Mouse (Mus musculus) retina, postnatal 1 day (tissue): Measurements from ENCODE around the gene Olfr126.

Experiments
- DNase-seq: peaks from one replicate; pipeline ENCODE4 v3.0.0-alpha.2; 2012

Olfr126 gene

GRCm38 (mm10) chr17:37847183-37847582, at the start of gene Olfr126:
Gene Olfr126, plus strand, starts transcription at chr17:37847483.
- DNase-seq = no peak

- DNase-seq = no peak
Measured at GRCm38 (mm10) chr17:37799588-37799987, 47.7 kb upstream of the Olfr126 start, which contains the start of gene Olfr124. Gene Olfr124, plus strand, starts transcription at chr17:37799888.

DNA sequence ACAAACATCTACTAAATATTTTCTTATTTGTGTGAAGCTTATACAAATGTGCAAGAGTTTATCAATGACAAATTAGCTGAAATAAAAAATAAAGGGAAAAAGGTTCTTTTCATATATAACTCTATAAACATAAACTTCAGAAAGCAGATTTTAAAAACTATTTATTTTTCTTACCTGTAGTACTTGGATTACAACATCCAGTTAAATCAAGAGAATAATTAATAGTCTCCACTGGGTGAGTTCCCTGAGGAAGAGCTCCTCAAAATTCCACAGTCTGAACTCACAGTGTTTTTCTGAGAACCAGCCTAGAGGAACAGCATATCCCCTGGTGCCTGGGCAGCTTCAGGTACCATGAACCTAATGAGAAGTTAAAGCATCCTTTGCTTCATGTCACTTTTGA, 14.6 kb upstream of the Olfr126 start, which contains the start of gene Olfr125:
Gene Olfr125, plus strand, starts transcription at position 301 of the 400 bp plus-strand sequence.
- DNase-seq = no peak

GRCm38 (mm10) chr17:37863901-37864300, 16.6 kb downstream of the Olfr126 start:
- no peak for DNase-seq

- DNase-seq = no peak
Measured at GRCm38 (mm10) chr17:37869676-37870205, 22.5 kb downstream of the Olfr126 start.

GRCm38 (mm10) chr17:37873830-37874229, 26.5 kb downstream of the Olfr126 start:
- no peak for DNase-seq

DNA sequence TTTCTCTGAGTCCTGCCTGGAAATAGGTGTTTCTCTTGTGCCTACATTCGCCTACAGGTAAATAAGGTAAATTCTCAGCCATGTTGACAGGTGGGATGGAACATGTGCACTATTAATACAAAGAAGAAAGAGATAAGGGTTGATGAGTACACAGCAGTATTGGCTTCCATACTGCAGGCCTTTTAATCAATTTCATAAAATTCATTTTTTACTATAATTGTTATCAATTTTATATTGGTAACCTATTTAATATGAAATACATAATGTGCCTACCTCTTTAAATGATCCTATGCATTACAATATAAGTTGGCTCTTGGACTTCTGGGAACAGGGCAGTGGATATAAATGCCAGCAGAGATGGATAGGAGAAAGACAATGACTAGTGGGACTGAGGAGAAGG, 52.9 kb downstream of the Olfr126 start, which contains the start of gene Olfr127:
Gene Olfr127, plus strand, starts transcription at position 301 of the 400 bp plus-strand sequence.
- no peak for DNase-seq
